Comparison of ENCODE assay signal across 16 mouse cellular contexts in genomic region chr9:118272713-118273407, GRCm38 (mm10).
DNase-seq lines count a peak whose midpoint lies in the region; ATAC-seq lines count a peak whose summit lies in the region.
"Had no signal": no experiment of that assay in that cellular context is flagged by ENCODE, and none has a peak within 500 bp of the region (broad histone marks: within the 10 kb centered on the region; RNA-seq: fewer than 3 reads in every experiment).

No protein-coding gene starts in this region.

- peaks cover 10% of the 10 kb centered on the region; the same call in 1 of the 2 replicates for H3K4me1 ChIP-seq in heart, embryonic 12.5 days (replicated peaks)
- H3K4me1 ChIP-seq in megakaryocyte, embryonic 14.5 days = peaks cover 7% of the 10 kb centered on the region; the same call in 1 of the 2 replicates
- H3K4me1 ChIP-seq: embryonic facial prominence, embryonic 13.5 days; forebrain, embryonic 13.5 days; hindbrain, embryonic 13.5 days; midbrain, embryonic 15.5 days had no signal

- peak; percentile 26 for DNase-seq in heart, adult 8-10 months (ENCODE audit: low spot score)
- peak; percentile 24 for DNase-seq in kidney, postnatal 10 days
- DNase-seq in natural killer cell, adult 2 months (ENCODE audit: low spot score in 2 of 2) = peak; percentile 40 to 72
- DNase-seq in ovary, postnatal 10 days (ENCODE audit: low spot score) = no peak
- DNase-seq in thymus, postnatal 10 days (ENCODE audit: low spot score in 2 of 2) = no peak
- DNase-seq: cerebellum, postnatal 14 days; gastrocnemius, postnatal 10 days; left cerebral cortex, postnatal 4 days; right cerebral cortex, postnatal 25 days had no signal

- no peak overlapping the region for H3K4me2 ChIP-seq in heart, embryonic 12.5 days
- H3K4me2 ChIP-seq: embryonic facial prominence, embryonic 13.5 days; forebrain, embryonic 13.5 days; hindbrain, embryonic 13.5 days; midbrain, embryonic 15.5 days had no signal

- 0 out of 2 replicates have a peak, but pooled peaks cover 4% of the 10 kb centered on the region for H3K27me3 ChIP-seq in heart, embryonic 12.5 days (replicated peaks)
- no peaks in the 10 kb centered on the region for H3K27me3 ChIP-seq in megakaryocyte, embryonic 14.5 days (replicated peaks)
- H3K27me3 ChIP-seq: embryonic facial prominence, embryonic 13.5 days; forebrain, embryonic 13.5 days; hindbrain, embryonic 13.5 days; midbrain, embryonic 15.5 days had no signal

- no peaks in the 10 kb centered on the region for H3K36me3 ChIP-seq in heart, embryonic 12.5 days
- no peaks in the 10 kb centered on the region for H3K36me3 ChIP-seq in megakaryocyte, embryonic 14.5 days (replicated peaks; ENCODE audit: low read length)
- H3K36me3 ChIP-seq: embryonic facial prominence, embryonic 13.5 days; hindbrain, embryonic 13.5 days; midbrain, embryonic 15.5 days had no signal

- no peak overlapping the region for H3K27ac ChIP-seq in heart, embryonic 12.5 days (ENCODE audit: poor library complexity, severe bottlenecking)
- H3K27ac ChIP-seq: embryonic facial prominence, embryonic 13.5 days; forebrain, embryonic 13.5 days; hindbrain, embryonic 13.5 days; midbrain, embryonic 15.5 days had no signal

- H3K4me3 ChIP-seq in heart, embryonic 12.5 days = no peak overlapping the region
- H3K4me3 ChIP-seq in megakaryocyte, embryonic 14.5 days (replicated peaks) = peak overlapping the region; percentile 60
- H3K4me3 ChIP-seq: embryonic facial prominence, embryonic 13.5 days; forebrain, embryonic 13.5 days; hindbrain, embryonic 13.5 days; midbrain, embryonic 15.5 days had no signal

- WGBS in heart, embryonic 12.5 days = 62% methylated on average over 11 of the region's 11 CpGs

- no peak for ATAC-seq in heart, embryonic 12.5 days (ENCODE audit: insufficient number of reproducible peaks, low FRiP score)
- ATAC-seq in megakaryocyte, adult 5-6 weeks (ENCODE audit: poor library complexity, severe bottlenecking) = no peak
- ATAC-seq: forebrain, embryonic 13.5 days; midbrain, embryonic 15.5 days had no signal

- H3K9me3 ChIP-seq in heart, embryonic 12.5 days (replicated peaks) = no peaks in the 10 kb centered on the region
- peaks cover 11% of the 10 kb centered on the region; the same call in 1 of the 2 replicates for H3K9me3 ChIP-seq in megakaryocyte, embryonic 14.5 days
- H3K9me3 ChIP-seq: embryonic facial prominence, embryonic 13.5 days; forebrain, embryonic 13.5 days; hindbrain, embryonic 13.5 days; midbrain, embryonic 15.5 days had no signal

- H3K9ac ChIP-seq in heart, embryonic 12.5 days = no peak overlapping the region
- H3K9ac ChIP-seq: embryonic facial prominence, embryonic 13.5 days; forebrain, embryonic 13.5 days; hindbrain, embryonic 13.5 days; midbrain, embryonic 15.5 days had no signal

Comparison
In these comparisons a context has a peak if more than half of its experiments do, and no peak if none do; other contexts are left out.
1. DNase-seq: peak in heart, adult 8-10 months (single experiment), kidney, postnatal 10 days (single experiment) and natural killer cell, adult 2 months (2 of 2); none in ovary, postnatal 10 days (single experiment) and thymus, postnatal 10 days (0 of 2).